Mouse (Mus musculus) stomach, embryonic 15.5 days (tissue): Measurements from ENCODE around the gene Megf6. TPM values are rescaled to one million over a fixed set of nuclear protein-coding genes. Genes with fewer than 3 reads are reported as not detected.
A peak's percentile ranks its signal among the peaks of the same experiment; 100 is the strongest.

Source experiments
- ATAC-seq: fragments of 200-750 bp; cut with Nextera tagmentation; 2 replicates; pipeline ENCODE4 v1.8.0; 2017; ENCODE audit warnings: low read depth, moderate number of reproducible peaks, moderate TSS enrichment; ENCODE audit not compliant: insufficient read depth, low FRiP score
- H3K27ac ChIP-seq: fragments of 300-500 bp; sonication (generic); 2 replicates; pipeline ENCODE4 v1.5.1; 2015; ENCODE audit warnings: mild to moderate bottlenecking, inconsistent platforms
- H3K27me3 ChIP-seq: fragments of 300-500 bp; sonication (generic); replicated peaks from 2 replicates; pipeline ENCODE4 v1.6.1; 2015; ENCODE audit warnings: inconsistent platforms
- H3K36me3 ChIP-seq: fragments of 300-500 bp; sonication (generic); 2 replicates; pipeline ENCODE4 v1.6.1; 2015; ENCODE audit warnings: inconsistent platforms
- H3K4me1 ChIP-seq: fragments of 300-500 bp; sonication (generic); 2 replicates; pipeline ENCODE4 v1.6.1; 2015; ENCODE audit warnings: inconsistent platforms
- H3K4me2 ChIP-seq: fragments of 300-500 bp; sonication (generic); 2 replicates; pipeline ENCODE4 v1.6.1; 2015; ENCODE audit warnings: mild to moderate bottlenecking, inconsistent platforms
- H3K4me3 ChIP-seq: fragments of 300-500 bp; sonication (generic); replicated peaks from 2 replicates; pipeline ENCODE4 v1.5.1; 2015; ENCODE audit warnings: inconsistent platforms
- H3K9ac ChIP-seq: fragments of 300-500 bp; sonication (generic); 2 replicates; pipeline ENCODE4 v1.6.1; 2015; ENCODE audit warnings: inconsistent platforms
- H3K9me3 ChIP-seq: fragments of 300-500 bp; sonication (generic); 2 replicates; pipeline ENCODE4 v1.6.1; 2016; ENCODE audit warnings: inconsistent platforms
- WGBS: fragments of 180-500 bp; shearing (Covaris S2); methylation state at CpG from one replicate; pipeline ENCODE4 v1.1.7; 2015; 5-methylcytosine and 5-hydroxymethylcytosine counted together
- polyA plus RNA-seq: library from polyadenylated mRNA; unstranded; fragments of >200 nt; fragmentation: Nextera tagmentation; extraction: Ambion mirVana; gene quantifications from 2 replicates; pipeline ENCODE4 v1.2.1, GENCODE M21; 2015

Megf6 gene
- polyA plus RNA-seq, 1 experiment from 2014 or later, result 20.9 TPM

- 70% methylated on average over 8 of the region's 8 CpGs for WGBS
- no peak for ATAC-seq
- H3K9me3 ChIP-seq, result no peaks in the 10 kb centered on the region
Observed at GRCm38 (mm10) chr4:154188948-154189347, 18.4 kb downstream of the Megf6 start.

GRCm38 (mm10) chr4:154197961-154198360 is 27.4 kb downstream of the Megf6 start:
- WGBS, result 68% methylated on average over 6 of the region's 6 CpGs
- Histone ChIP-seq H3K9me3 (no peaks in the 10 kb centered on the region), H3K4me2 (no peak overlapping the region), H3K4me3 (no peak overlapping the region), H3K27ac (no peak overlapping the region), H3K27me3 (no peaks in the 10 kb centered on the region), H3K9ac (no peak overlapping the region), H3K36me3 (no peaks in the 10 kb centered on the region), H3K4me1 (no peaks in the 10 kb centered on the region)
- no peak for ATAC-seq

More at GRCm38 (mm10) chr4:154188948-154189347, 18.4 kb downstream of the Megf6 start:
- no peaks in the 10 kb centered on the region for H3K4me1 ChIP-seq
- no peak overlapping the region for H3K4me2 ChIP-seq
- no peak overlapping the region for H3K27ac ChIP-seq
- H3K4me3 ChIP-seq, result no peak overlapping the region
- H3K27me3 ChIP-seq, result no peaks in the 10 kb centered on the region
- no peaks in the 10 kb centered on the region for H3K36me3 ChIP-seq
- H3K9ac ChIP-seq, result no peak overlapping the region

- no peaks in the 10 kb centered on the region for H3K4me1 ChIP-seq
- H3K9me3 ChIP-seq, result no peaks in the 10 kb centered on the region
- H3K4me3 ChIP-seq, result no peak overlapping the region
- H3K36me3 ChIP-seq, result no peaks in the 10 kb centered on the region
- ATAC-seq, result no peak
- no peak overlapping the region for H3K4me2 ChIP-seq
- no peaks in the 10 kb centered on the region for H3K27me3 ChIP-seq
- H3K9ac ChIP-seq, result no peak overlapping the region
- H3K27ac ChIP-seq, result no peak overlapping the region
- 65% methylated on average over 7 of the region's 7 CpGs for WGBS
Observed at GRCm38 (mm10) chr4:154198377-154198961, 27.9 kb downstream of the Megf6 start.

GRCm38 (mm10) chr4:154201511-154201910 is 31.0 kb downstream of the Megf6 start:
- Histone ChIP-seq H3K4me2 (no peak overlapping the region), H3K9ac (no peak overlapping the region), H3K9me3 (no peaks in the 10 kb centered on the region), H3K27ac (no peak overlapping the region), H3K36me3 (no peaks in the 10 kb centered on the region), H3K4me3 (no peak overlapping the region), H3K27me3 (no peaks in the 10 kb centered on the region), H3K4me1 (0 out of 2 replicates have a peak, but pooled peaks cover 9% of the 10 kb centered on the region)
- no peak for ATAC-seq
- 73% methylated on average over 5 of the region's 5 CpGs for WGBS

DNA sequence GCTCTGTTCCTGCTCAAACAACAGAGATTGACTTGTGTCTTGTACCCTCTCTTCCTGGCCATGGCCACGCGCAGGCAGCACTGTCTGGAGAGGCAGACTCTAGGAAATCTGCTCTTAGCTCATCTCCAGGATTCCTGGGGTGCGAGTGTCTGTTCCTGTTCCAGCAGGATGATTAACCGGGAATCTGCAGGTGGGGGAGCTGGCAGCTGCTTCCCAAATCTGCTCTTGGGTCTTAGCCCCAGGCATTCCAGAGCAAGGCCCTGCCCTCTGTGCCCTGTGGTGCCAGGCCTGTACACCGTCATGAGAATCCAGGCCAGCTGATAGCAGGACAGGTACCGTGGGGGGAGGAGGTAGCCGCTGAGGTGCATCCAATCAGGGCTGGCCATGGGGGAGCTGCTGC is 34.0 kb downstream of the Megf6 start:
- no peak overlapping the region for H3K4me2 ChIP-seq
- no peaks in the 10 kb centered on the region for H3K9me3 ChIP-seq
- no peak overlapping the region for H3K27ac ChIP-seq
- H3K36me3 ChIP-seq, result no peaks in the 10 kb centered on the region
- WGBS, result 72% methylated on average over 7 of the region's 7 CpGs
- no peak for ATAC-seq
- peaks cover 12% of the 10 kb centered on the region; the same call in 1 of the 2 replicates for H3K4me1 ChIP-seq
- H3K27me3 ChIP-seq, result no peaks in the 10 kb centered on the region
- no peak overlapping the region for H3K4me3 ChIP-seq
- no peak overlapping the region for H3K9ac ChIP-seq

GRCm38 (mm10) chr4:154205392-154205791 is 34.9 kb downstream of the Megf6 start:
- 43% methylated on average over 5 of the region's 5 CpGs for WGBS
- ATAC-seq, result no peak
- no peak overlapping the region for H3K27ac ChIP-seq
- H3K9ac ChIP-seq, result no peak overlapping the region
- H3K27me3 ChIP-seq, result no peaks in the 10 kb centered on the region
- H3K4me1 ChIP-seq, result peaks cover 16% of the 10 kb centered on the region; the same call in 1 of the 2 replicates
- H3K4me3 ChIP-seq, result no peak overlapping the region
- H3K36me3 ChIP-seq, result no peaks in the 10 kb centered on the region
- no peak overlapping the region for H3K4me2 ChIP-seq
- H3K9me3 ChIP-seq, result no peaks in the 10 kb centered on the region

GRCm38 (mm10) chr4:154207261-154207660 is 36.7 kb downstream of the Megf6 start:
- Histone ChIP-seq H3K27ac (no peak overlapping the region), H3K36me3 (no peaks in the 10 kb centered on the region), H3K4me3 (no peak overlapping the region), H3K9me3 (no peaks in the 10 kb centered on the region), H3K4me1 (peaks cover 16% of the 10 kb centered on the region; the same call in 1 of the 2 replicates), H3K4me2 (no peak overlapping the region), H3K9ac (no peak overlapping the region), H3K27me3 (no peaks in the 10 kb centered on the region)
- 13% methylated on average over 5 of the region's 5 CpGs for WGBS
- ATAC-seq, result no peak

- H3K9ac ChIP-seq, result no peak overlapping the region
- 62% methylated on average over 6 of the region's 6 CpGs for WGBS
- no peaks in the 10 kb centered on the region for H3K36me3 ChIP-seq
- no peaks in the 10 kb centered on the region for H3K27me3 ChIP-seq
- no peak for ATAC-seq
- no peak overlapping the region for H3K4me3 ChIP-seq
- no peaks in the 10 kb centered on the region for H3K9me3 ChIP-seq
- H3K4me1 ChIP-seq, result peaks cover 27% of the 10 kb centered on the region
- peak overlapping the region; percentile 70; the same call in 1 of the 2 replicates for H3K27ac ChIP-seq
- no peak overlapping the region for H3K4me2 ChIP-seq
Observed at GRCm38 (mm10) chr4:154209054-154209453, 38.5 kb downstream of the Megf6 start.

DNA sequence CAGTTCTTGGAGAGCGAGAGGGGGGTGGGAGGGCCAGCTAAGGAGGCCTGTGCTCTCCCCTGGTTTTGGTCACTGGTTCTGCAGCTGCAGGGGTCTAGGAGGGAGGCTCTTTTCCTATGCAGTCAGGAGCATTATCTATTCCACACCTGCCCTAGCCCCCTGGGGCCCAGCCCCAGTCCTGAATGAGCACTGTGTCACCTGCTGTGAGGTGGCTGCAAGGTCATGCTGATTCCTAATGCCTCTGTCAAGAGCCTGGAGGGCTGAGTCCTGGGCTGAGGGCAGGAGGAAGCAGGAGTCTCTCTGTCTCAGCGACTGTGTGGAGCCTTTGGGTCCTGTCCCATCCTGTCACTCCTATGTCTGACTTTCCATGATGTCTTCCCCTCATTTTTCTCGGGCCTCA is 39.3 kb downstream of the Megf6 start:
- 10% methylated on average over 3 of the region's 3 CpGs for WGBS
- no peaks in the 10 kb centered on the region for H3K27me3 ChIP-seq
- no peaks in the 10 kb centered on the region for H3K36me3 ChIP-seq
- no peak overlapping the region for H3K4me3 ChIP-seq
- H3K4me1 ChIP-seq, result peaks cover 28% of the 10 kb centered on the region
- H3K27ac ChIP-seq, result peak overlapping the region; percentile 61; the same call in 1 of the 2 replicates
- no peak overlapping the region for H3K9ac ChIP-seq
- no peak for ATAC-seq
- H3K4me2 ChIP-seq, result no peak overlapping the region
- no peaks in the 10 kb centered on the region for H3K9me3 ChIP-seq

GRCm38 (mm10) chr4:154211459-154211858 is 40.9 kb downstream of the Megf6 start:
- 76% methylated on average over 13 of the region's 13 CpGs for WGBS
- Histone ChIP-seq H3K27me3 (no peaks in the 10 kb centered on the region), H3K27ac (no peak overlapping the region), H3K4me2 (no peak overlapping the region), H3K9ac (no peak overlapping the region), H3K4me3 (no peak overlapping the region), H3K9me3 (no peaks in the 10 kb centered on the region), H3K4me1 (peaks cover 24% of the 10 kb centered on the region), H3K36me3 (no peaks in the 10 kb centered on the region)
- ATAC-seq, result no peak

GRCm38 (mm10) chr4:154213586-154213985 is 43.1 kb downstream of the Megf6 start:
- Histone ChIP-seq H3K27me3 (no peaks in the 10 kb centered on the region), H3K4me1 (peaks cover 33% of the 10 kb centered on the region), H3K4me3 (no peak overlapping the region), H3K4me2 (no peak overlapping the region), H3K36me3 (no peaks in the 10 kb centered on the region), H3K9ac (no peak overlapping the region), H3K9me3 (no peaks in the 10 kb centered on the region), H3K27ac (no peak overlapping the region; the same call in 1 of the 2 replicates)
- ATAC-seq, result peak; percentile 20; the same call in 1 of the 2 replicates
- WGBS, result 46% methylated on average over 7 of the region's 7 CpGs

DNA sequence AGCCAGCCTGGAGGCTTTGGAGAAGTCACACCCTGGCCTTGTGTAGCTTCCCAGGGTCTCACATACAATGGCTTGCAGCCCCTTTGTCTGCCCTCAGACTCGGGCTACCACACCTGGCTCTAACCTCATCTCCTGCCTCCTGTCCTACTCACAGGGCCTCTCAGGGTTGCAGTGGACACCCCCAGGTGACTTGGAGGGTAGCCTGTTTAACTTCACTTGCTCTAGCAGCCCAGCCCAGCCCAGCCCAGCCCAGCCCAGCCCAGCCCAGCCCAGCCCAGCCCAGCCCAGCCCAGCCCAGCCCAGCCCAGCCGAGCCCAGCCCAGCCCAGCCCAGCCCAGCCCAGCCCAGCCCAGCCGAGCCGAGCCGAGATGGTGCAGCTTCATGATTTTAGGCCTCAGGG is 43.5 kb downstream of the Megf6 start:
- Histone ChIP-seq H3K27me3 (no peaks in the 10 kb centered on the region), H3K36me3 (no peaks in the 10 kb centered on the region), H3K4me2 (no peak overlapping the region), H3K9ac (no peak overlapping the region), H3K4me3 (no peak overlapping the region), H3K9me3 (no peaks in the 10 kb centered on the region), H3K27ac (no peak overlapping the region; the same call in 1 of the 2 replicates), H3K4me1 (peaks cover 30% of the 10 kb centered on the region)
- 7% methylated on average over 5 of the region's 5 CpGs for WGBS
- ATAC-seq, result peak; percentile 41; the same call in 1 of the 2 replicates
